Mouse (Mus musculus) liver, embryonic 14.5 days (tissue): Measurements from ENCODE around the gene Mybl2. TPM values are rescaled to one million over a fixed set of nuclear protein-coding genes. Genes with fewer than 3 reads are reported as not detected.

Source experiments
- ATAC-seq: fragments of 200-750 bp; cut with Nextera tagmentation; 2 replicates; pipeline ENCODE4 v1.8.0; 2017; ENCODE audit warnings: moderate number of reproducible peaks, mild to moderate bottlenecking, moderate library complexity; ENCODE audit not compliant: insufficient read depth
- DNase-seq, 3 experiments: peaks; one replicate each; pipeline ENCODE4 v3.0.0-alpha.2; 2012 to 2013; ENCODE audit warnings: low read depth in 3 of 3, low spot score in 3 of 3
- H3K27ac ChIP-seq: fragments of 300-500 bp; sonication (generic); 2 replicates; pipeline ENCODE4 v1.5.1; 2014; ENCODE audit warnings: moderate library complexity, mild to moderate bottlenecking, control low read depth, inconsistent platforms
- H3K27me3 ChIP-seq: fragments of 300-500 bp; sonication (generic); 2 replicates; pipeline ENCODE4 v1.6.1; 2014; ENCODE audit warnings: mild to moderate bottlenecking, low read length, moderate library complexity; ENCODE audit not compliant: control insufficient read depth, insufficient read depth
- H3K36me3 ChIP-seq: fragments of 300-500 bp; sonication (generic); replicated peaks from 2 replicates; pipeline ENCODE4 v1.6.1; 2014; ENCODE audit warnings: low read depth; ENCODE audit not compliant: control insufficient read depth, insufficient read depth
- H3K4me1 ChIP-seq, 2 experiments: fragments of 200-500 bp in 1 of 2; fragments of 300-500 bp in 1 of 2; sonication (generic) in 1 of 2; replicated peaks; 2 replicates each; pipeline ENCODE4 v1.6.1; 2012 to 2014; ENCODE audit warnings: antibody characterized with exemption in 1 of 2, inconsistent platforms in 1 of 2, low read length in 1 of 2; ENCODE audit not compliant: control insufficient read depth in 2 of 2, insufficient read depth in 2 of 2
- H3K4me2 ChIP-seq: fragments of 300-500 bp; sonication (generic); 2 replicates; pipeline ENCODE4 v1.6.1; 2014; ENCODE audit warnings: low read depth, mild to moderate bottlenecking, control low read depth, moderate library complexity
- H3K4me3 ChIP-seq, 2 experiments: fragments of 200-500 bp in 1 of 2; fragments of 300-500 bp in 1 of 2; sonication (generic) in 1 of 2; 2 replicates each; pipeline ENCODE4 v1.5.1; 2012 to 2014; ENCODE audit warnings: low read depth in 2 of 2, low read length in 2 of 2, mild to moderate bottlenecking in 2 of 2, control low read depth in 1 of 2, inconsistent platforms in 1 of 2, moderate library complexity in 1 of 2; ENCODE audit not compliant: insufficient read depth in 1 of 2
- H3K9ac ChIP-seq: fragments of 300-500 bp; sonication (generic); replicated peaks from 2 replicates; pipeline ENCODE4 v1.6.1; 2014; ENCODE audit warnings: mild to moderate bottlenecking, control low read depth, moderate library complexity
- H3K9me3 ChIP-seq: fragments of 300-500 bp; sonication (generic); 2 replicates; pipeline ENCODE4 v1.6.1; 2016; ENCODE audit warnings: low read length, mixed read lengths; ENCODE audit not compliant: control insufficient read depth
- CTCF ChIP-seq: IDR thresholded peaks from 2 replicates; pipeline ENCODE4 v1.5.1; 2016; ENCODE audit warnings: antibody characterized with exemption, low read depth, control low read depth
- EP300 ChIP-seq: IDR thresholded peaks from 2 replicates; pipeline ENCODE4 v1.6.1; 2016; ENCODE audit warnings: antibody characterized with exemption, low read depth
- WGBS: fragments of 180-500 bp; shearing (Covaris S2); extraction: QIAGEN DNeasy Blood & Tissue Kit; methylation state at CpG from one replicate; pipeline ENCODE4 v1.1.7; 2014; ENCODE audit not compliant: insufficient replicate concordance; 5-methylcytosine and 5-hydroxymethylcytosine counted together
- polyA plus RNA-seq, 2 experiments: library from polyadenylated mRNA; depleted of rRNA in 1 of 2; stranded (reverse) in 1 of 2; unstranded in 1 of 2; fragments of >200 nt; fragmentation: Nextera tagmentation in 1 of 2; extraction: Ambion mirVana in 1 of 2; gene quantifications; 2 replicates each; pipeline versions ENCODE4 v1.2.1 to v1.2.3; 2012 to 2014

Mybl2 gene
- polyA plus RNA-seq, 2 experiments: 30.8 to 33.7 TPM

DNA sequence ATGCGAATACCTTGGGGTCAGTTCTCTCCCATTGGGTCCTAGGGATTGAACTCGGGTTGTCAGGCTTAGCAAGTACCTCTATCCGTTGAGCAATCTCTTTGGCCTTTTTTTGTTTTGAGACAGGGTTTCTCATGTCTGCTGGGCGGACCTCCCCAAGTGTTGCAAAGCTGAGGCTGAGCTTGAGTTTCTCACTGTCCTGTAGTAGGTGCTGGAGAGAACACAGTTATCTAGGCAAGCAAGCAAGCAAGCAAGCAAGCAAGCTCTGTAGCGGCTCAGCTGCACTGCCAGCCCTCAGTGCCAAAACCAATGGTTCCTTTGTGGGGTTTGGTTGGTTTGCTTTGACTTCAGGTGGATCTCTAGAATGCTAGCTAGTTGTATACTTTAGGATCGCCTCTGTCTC lies 6.1 kb downstream of the Mybl2 start:
- TF ChIP-seq CTCF (no peak), EP300 (no peak)
- 57% methylated on average over 6 of the region's 6 CpGs for WGBS
- Histone ChIP-seq H3K4me3 (no peak overlapping the region), H3K27ac (no peak overlapping the region), H3K9ac (no peak overlapping the region), H3K4me1 (peaks cover 9 to 29% of the 10 kb centered on the region in 2 experiments), H3K36me3 (peaks cover 53% of the 10 kb centered on the region), H3K4me2 (no peak overlapping the region), H3K9me3 (no peaks in the 10 kb centered on the region), H3K27me3 (no peaks in the 10 kb centered on the region)
- ATAC-seq (no peak), DNase-seq (no peak)

DNA sequence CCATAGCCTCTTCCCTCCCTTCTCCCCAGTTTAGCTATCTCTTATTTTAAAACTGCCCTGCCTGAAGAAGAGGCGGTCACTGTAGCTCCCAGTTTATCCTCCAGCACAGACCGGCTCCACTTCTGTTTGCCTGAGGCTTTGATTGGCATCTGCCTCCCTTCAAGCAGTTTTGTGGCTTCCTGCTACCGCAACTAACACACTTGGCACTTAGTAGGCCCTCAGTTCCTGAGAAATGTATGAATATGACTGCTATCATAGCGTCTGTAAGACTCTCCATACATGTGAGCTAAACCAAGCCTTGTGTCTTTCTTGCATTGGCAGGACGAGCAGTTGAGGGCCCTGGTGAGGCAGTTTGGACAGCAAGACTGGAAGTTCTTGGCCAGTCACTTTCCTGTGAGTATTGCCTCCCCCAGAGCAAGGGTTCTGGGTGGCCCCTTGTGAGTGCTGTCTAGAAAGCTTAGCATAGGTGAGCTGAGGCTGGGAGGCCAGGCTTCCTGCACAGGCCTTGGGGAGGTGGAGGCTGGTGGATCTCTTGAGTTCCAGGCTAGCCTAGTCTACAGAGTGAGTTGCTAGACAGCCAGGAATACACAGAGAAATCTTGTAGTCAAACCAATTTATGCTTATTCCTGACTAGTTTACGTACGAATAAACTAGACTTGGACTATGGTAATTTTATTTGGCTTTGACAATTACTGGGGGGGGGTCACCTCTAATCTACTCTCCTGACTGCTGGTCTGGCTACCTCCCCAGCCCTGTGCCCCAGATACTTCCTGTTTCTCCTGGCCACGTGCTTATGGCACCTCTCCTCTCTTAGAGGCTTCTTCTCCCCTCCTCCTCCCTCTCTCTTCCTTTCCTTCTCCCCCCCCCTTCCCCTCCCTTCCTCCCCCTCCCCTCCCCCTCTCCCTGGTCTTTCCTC lies 7.0 kb downstream of the Mybl2 start:
- H3K9ac ChIP-seq: no peak overlapping the region; the same call in 1 of the 2 replicates
- 51% methylated on average over 8 of the region's 8 CpGs for WGBS
- H3K9me3 ChIP-seq: no peaks in the 10 kb centered on the region
- H3K4me2 ChIP-seq: no peak overlapping the region
- peaks cover 5 to 20% of the 10 kb centered on the region in 2 experiments; a peak in 3 of 4 replicates for H3K4me1 ChIP-seq
- DNase-seq: no peak
- peaks cover 60% of the 10 kb centered on the region for H3K36me3 ChIP-seq
- no peak for TF ChIP-seq EP300
- no peak for TF ChIP-seq CTCF
- no peak for ATAC-seq
- H3K27ac ChIP-seq: no peak overlapping the region
- H3K27me3 ChIP-seq: no peaks in the 10 kb centered on the region
- no peak overlapping the region for H3K4me3 ChIP-seq

GRCm38 (mm10) chr2:163062119-163062508 lies 7.6 kb downstream of the Mybl2 start:
- no peak overlapping the region for H3K27ac ChIP-seq
- H3K9ac ChIP-seq: no peak overlapping the region
- DNase-seq: no peak
- H3K4me2 ChIP-seq: no peak overlapping the region
- WGBS: 74% methylated on average over 6 of the region's 6 CpGs
- no peaks in the 10 kb centered on the region for H3K9me3 ChIP-seq
- TF ChIP-seq CTCF: no peak
- TF ChIP-seq EP300: no peak
- H3K4me1 ChIP-seq: peaks cover 3 to 14% of the 10 kb centered on the region in 2 experiments; a peak in 2 of 4 replicates
- ATAC-seq: no peak
- no peak overlapping the region for H3K4me3 ChIP-seq
- peaks cover 63% of the 10 kb centered on the region for H3K36me3 ChIP-seq
- no peaks in the 10 kb centered on the region for H3K27me3 ChIP-seq

DNA sequence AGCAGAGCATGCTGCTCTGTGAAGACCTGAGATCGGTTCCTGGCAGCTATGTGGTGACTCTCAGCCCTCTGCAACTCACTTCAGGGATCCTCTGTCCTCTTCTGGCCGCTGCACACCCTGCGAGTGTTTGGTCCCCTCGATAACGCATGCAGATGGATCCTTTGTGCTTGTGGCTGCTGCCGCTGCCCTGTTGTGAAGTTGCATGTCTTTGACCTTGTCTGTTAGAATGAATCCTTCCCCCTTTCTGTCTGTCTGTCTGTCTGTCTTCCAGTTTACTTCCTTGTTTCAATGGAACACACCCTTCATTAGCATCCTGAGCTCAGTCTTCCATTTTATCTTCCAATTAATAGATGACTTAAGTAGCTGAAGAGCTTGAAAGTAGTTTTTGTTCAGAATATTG lies 11.8 kb downstream of the Mybl2 start:
- no peak for ATAC-seq
- TF ChIP-seq CTCF (no peak), EP300 (no peak)
- Histone ChIP-seq H3K4me3 (no peak overlapping the region), H3K9ac (no peak overlapping the region), H3K9me3 (no peaks in the 10 kb centered on the region), H3K4me1 (0 out of 4 replicates have a peak, but pooled peaks cover 0 to under 1% of the 10 kb centered on the region in 2 experiments), H3K36me3 (peaks cover 89% of the 10 kb centered on the region), H3K4me2 (no peak overlapping the region), H3K27me3 (no peaks in the 10 kb centered on the region), H3K27ac (no peak overlapping the region)
- 77% methylated on average over 6 of the region's 6 CpGs for WGBS
- no peak for DNase-seq

GRCm38 (mm10) chr2:163067233-163067632 lies 12.7 kb downstream of the Mybl2 start:
- H3K4me2 ChIP-seq: no peak overlapping the region
- TF ChIP-seq EP300 (no peak), CTCF (no peak)
- WGBS: 70% methylated on average over 1 of the region's 1 CpGs
- H3K9me3 ChIP-seq: no peaks in the 10 kb centered on the region
- ATAC-seq (no peak), DNase-seq (no peak)
- no peaks in the 10 kb centered on the region for H3K27me3 ChIP-seq
- no peaks in the 10 kb centered on the region; a peak in 1 of 4 replicates for H3K4me1 ChIP-seq
- H3K27ac ChIP-seq: no peak overlapping the region
- H3K4me3 ChIP-seq: no peak overlapping the region
- no peak overlapping the region for H3K9ac ChIP-seq
- peaks cover 91% of the 10 kb centered on the region for H3K36me3 ChIP-seq
